Comparison of ENCODE assay signal across 24 mouse cellular contexts in genomic region chr8:107972198-107972597, GRCm38 (mm10). TPM values are rescaled to one million over a fixed set of nuclear protein-coding genes. Genes with fewer than 3 reads are reported as not detected.
A peak's percentile ranks its signal among the peaks of the same experiment; 100 is the strongest.
DNase-seq lines count a peak whose midpoint lies in the region; ATAC-seq and TF ChIP-seq lines count a peak whose summit lies in the region.
"Had no signal": no experiment of that assay in that cellular context is flagged by ENCODE, and none has a peak within 500 bp of the region (broad histone marks: within the 10 kb centered on the region; RNA-seq: fewer than 3 reads in every experiment).

No protein-coding gene starts in this region.

- no peak for TF ChIP-seq EP300 in liver, postnatal 0 days (IDR thresholded peaks at IDR 0.05; ENCODE audit: low read depth)

- ATAC-seq in liver, embryonic 11.5 days (replicated peaks; ENCODE audit: low FRiP score) = no peak
- peak; percentile 53; the same call in 1 of the 2 replicates for ATAC-seq in liver, embryonic 16.5 days (ENCODE audit: low read depth)
- ATAC-seq in liver, postnatal 0 days = no peak; the same call in 1 of the 2 replicates
- no peak for ATAC-seq in midbrain, embryonic 11.5 days (ENCODE audit: low FRiP score)
- ATAC-seq: activated CD4-positive, CD25-positive, alpha-beta regulatory T cell, adult 4 months; CD4-positive, CD25-positive, alpha-beta regulatory T cell, adult 4 months; forebrain, embryonic 13.5 days; Patski had no signal

- WGBS in liver, adult 2 months = 20% methylated on average over 4 of the region's 4 CpGs
- 44% methylated on average over 4 of the region's 4 CpGs for WGBS in liver, embryonic 11.5 days
- WGBS in liver, embryonic 16.5 days (ENCODE audit: insufficient replicate concordance) = 50% methylated on average over 4 of the region's 4 CpGs
- WGBS in liver, postnatal 0 days (ENCODE audit: insufficient replicate concordance) = 45% methylated on average over 4 of the region's 4 CpGs
- 83% methylated on average over 4 of the region's 4 CpGs for WGBS in midbrain, embryonic 11.5 days

- no peak overlapping the region for H3K9ac ChIP-seq in liver, adult 2 months (ENCODE audit: low read depth, low read length)
- H3K9ac ChIP-seq in liver, embryonic 11.5 days (ENCODE audit: low read depth, low read length) = no peak overlapping the region
- no peak overlapping the region for H3K9ac ChIP-seq in liver, embryonic 16.5 days (ENCODE audit: low read depth, low read length)
- H3K9ac ChIP-seq in liver, postnatal 0 days (replicated peaks) = no peak overlapping the region
- no peak overlapping the region for H3K9ac ChIP-seq in midbrain, embryonic 11.5 days (ENCODE audit: low read length)
- H3K9ac ChIP-seq: embryonic facial prominence, embryonic 12.5 days; forebrain, embryonic 13.5 days had no signal

- no peak for TF ChIP-seq CTCF in liver, adult 2 months (IDR thresholded peaks at IDR 0.05; ENCODE audit: low read depth, low read length)
- TF ChIP-seq CTCF in liver, postnatal 0 days (IDR thresholded peaks at IDR 0.05; ENCODE audit: low read depth) = no peak

- H3K4me1 ChIP-seq in liver, adult 2 months (ENCODE audit: control insufficient read depth, insufficient read depth, low read length) = peaks cover 3% of the 10 kb centered on the region; the same call in 1 of the 2 replicates
- no peaks in the 10 kb centered on the region for H3K4me1 ChIP-seq in liver, embryonic 11.5 days (replicated peaks; ENCODE audit: control insufficient read depth, insufficient read depth, low read length)
- H3K4me1 ChIP-seq in liver, embryonic 16.5 days (ENCODE audit: control insufficient read depth, low read depth, low read length) = no peaks in the 10 kb centered on the region
- no peaks in the 10 kb centered on the region for H3K4me1 ChIP-seq in liver, postnatal 0 days (ENCODE audit: insufficient read depth)
- H3K4me1 ChIP-seq in midbrain, embryonic 11.5 days (ENCODE audit: control insufficient read depth, insufficient read depth, low read length) = no peaks in the 10 kb centered on the region
- H3K4me1 ChIP-seq: forebrain, embryonic 13.5 days had no signal

- intact Hi-C loops in heart, postnatal 25 days (cut with DNase I) = no loop called here

- no peak overlapping the region for H3K4me3 ChIP-seq in liver, adult 2 months (ENCODE audit: insufficient read depth, low read depth, low read length)
- no peak overlapping the region for H3K4me3 ChIP-seq in liver, embryonic 11.5 days (ENCODE audit: low read depth, low read length)
- H3K4me3 ChIP-seq in liver, embryonic 16.5 days (ENCODE audit: low read depth, low read length) = no peak overlapping the region
- no peak overlapping the region for H3K4me3 ChIP-seq in liver, postnatal 0 days (ENCODE audit: low read depth, low read length)
- no peak overlapping the region for H3K4me3 ChIP-seq in midbrain, embryonic 11.5 days (ENCODE audit: low read depth, low read length)
- H3K4me3 ChIP-seq: embryonic facial prominence, embryonic 10.5 days; embryonic facial prominence, embryonic 12.5 days; forebrain, embryonic 13.5 days had no signal

- no peak overlapping the region for H3K27ac ChIP-seq in liver, adult 2 months (replicated peaks; ENCODE audit: insufficient read depth, low read depth, low read length)
- no peak overlapping the region for H3K27ac ChIP-seq in liver, embryonic 11.5 days (ENCODE audit: low read depth, low read length)
- H3K27ac ChIP-seq in liver, embryonic 16.5 days (ENCODE audit: low read length) = no peak overlapping the region
- no peak overlapping the region for H3K27ac ChIP-seq in liver, postnatal 0 days (ENCODE audit: low read depth)
- no peak overlapping the region for H3K27ac ChIP-seq in midbrain, embryonic 11.5 days (ENCODE audit: low read depth, low read length)
- H3K27ac ChIP-seq: embryonic facial prominence, embryonic 10.5 days; embryonic facial prominence, embryonic 12.5 days; forebrain, embryonic 13.5 days had no signal

- H3K9me3 ChIP-seq in liver, embryonic 11.5 days (ENCODE audit: control insufficient read depth, low read length) = no peaks in the 10 kb centered on the region
- H3K9me3 ChIP-seq in liver, embryonic 16.5 days (replicated peaks; ENCODE audit: control insufficient read depth, low read length) = no peaks in the 10 kb centered on the region
- H3K9me3 ChIP-seq in liver, postnatal 0 days (ENCODE audit: low read length) = no peaks in the 10 kb centered on the region
- H3K9me3 ChIP-seq in midbrain, embryonic 11.5 days (ENCODE audit: control insufficient read depth, low read length) = no peaks in the 10 kb centered on the region
- H3K9me3 ChIP-seq: embryonic facial prominence, embryonic 10.5 days; embryonic facial prominence, embryonic 12.5 days; forebrain, embryonic 13.5 days had no signal

- TF ChIP-seq POLR2A in liver, adult 2 months (IDR thresholded peaks at IDR 0.05; ENCODE audit: extremely low read depth, insufficient read depth, low read length) = no peak

- H3K79me2 ChIP-seq in liver, adult 2 months (ENCODE audit: control insufficient read depth, insufficient read depth, low read length) = no peaks in the 10 kb centered on the region

- H3K4me2 ChIP-seq in liver, embryonic 11.5 days = no peak overlapping the region
- H3K4me2 ChIP-seq in liver, embryonic 16.5 days (ENCODE audit: low read depth, low read length) = no peak overlapping the region
- no peak overlapping the region for H3K4me2 ChIP-seq in liver, postnatal 0 days (ENCODE audit: low read depth, low read length)
- H3K4me2 ChIP-seq in midbrain, embryonic 11.5 days = no peak overlapping the region
- H3K4me2 ChIP-seq: embryonic facial prominence, embryonic 12.5 days; forebrain, embryonic 13.5 days had no signal

- H3K36me3 ChIP-seq in liver, adult 2 months (ENCODE audit: control insufficient read depth, insufficient read depth, low read length) = no peaks in the 10 kb centered on the region
- H3K36me3 ChIP-seq in liver, embryonic 11.5 days (ENCODE audit: control insufficient read depth, insufficient read depth, low read length) = no peaks in the 10 kb centered on the region
- no peaks in the 10 kb centered on the region for H3K36me3 ChIP-seq in liver, embryonic 16.5 days (ENCODE audit: control insufficient read depth, insufficient read depth)
- H3K36me3 ChIP-seq in liver, postnatal 0 days (replicated peaks; ENCODE audit: insufficient read depth, low read length) = no peaks in the 10 kb centered on the region
- no peaks in the 10 kb centered on the region for H3K36me3 ChIP-seq in midbrain, embryonic 11.5 days (ENCODE audit: control insufficient read depth, insufficient read depth, low read length)
- H3K36me3 ChIP-seq: embryonic facial prominence, embryonic 10.5 days; embryonic facial prominence, embryonic 12.5 days; G1E had no signal

- H3K27me3 ChIP-seq in liver, adult 2 months (ENCODE audit: control insufficient read depth, insufficient read depth, low read length) = no peaks in the 10 kb centered on the region
- H3K27me3 ChIP-seq in liver, embryonic 11.5 days (replicated peaks; ENCODE audit: control insufficient read depth, insufficient read depth, low read length) = no peaks in the 10 kb centered on the region
- no peaks in the 10 kb centered on the region for H3K27me3 ChIP-seq in liver, embryonic 16.5 days (ENCODE audit: control insufficient read depth, insufficient read depth, low read depth, low read length)
- no peaks in the 10 kb centered on the region for H3K27me3 ChIP-seq in liver, postnatal 0 days (ENCODE audit: insufficient read depth, low read length)
- H3K27me3 ChIP-seq in midbrain, embryonic 11.5 days (ENCODE audit: control insufficient read depth, insufficient read depth, low read length) = no peaks in the 10 kb centered on the region
- H3K27me3 ChIP-seq: CH12.LX; embryonic facial prominence, embryonic 12.5 days; forebrain, embryonic 13.5 days had no signal

- DNase-seq in heart, adult 11 months = peak; percentile 17
- DNase-seq in heart, postnatal 25 days (ENCODE audit: low spot score) = no peak
- DNase-seq in liver, adult 2 months (ENCODE audit: extremely low read depth, low read depth, low spot score) = peak; percentile 62
- no peak for DNase-seq in liver, embryonic 11.5 days (ENCODE audit: low spot score)
- DNase-seq in liver, postnatal 0 days = no peak
- DNase-seq in midbrain, embryonic 11.5 days (ENCODE audit: low spot score, missing footprints) = no peak
- DNase-seq: adrenal gland, adult 8-10 months; adrenal gland, postnatal 14 days; adrenal gland, postnatal 36 days; B cell, adult 2 months; cerebellum, adult 11-12 months; cerebellum, adult 2 months; cerebellum, adult 9-10 months; cerebellum, postnatal 10 days; cerebellum, postnatal 25 days had no signal

RNA-seq across cellular contexts. Expression of gene Zfhx3, which starts 29.8 kb away (rescaled TPM):
- total RNA-seq in heart, postnatal 25 days (2021) = 1 to 10 TPM; 6.0 to 8.2 TPM
- 1.3 and 2.5 TPM in 2 replicates for total RNA-seq in liver, adult 2 months (2014; rRNA removed)
- polyA plus RNA-seq in liver, adult 2 months (2012; rRNA removed) = 1.5 TPM in 2 replicates
- polyA plus RNA-seq in liver, embryonic 11.5 days (2014; fragmentation: Nextera tagmentation; extraction: Ambion mirVana) = 4.2 and 6.1 TPM in 2 replicates
- polyA plus RNA-seq in liver, embryonic 16.5 days (2015; fragmentation: Nextera tagmentation; extraction: Ambion mirVana) = 1.0 and 1.2 TPM in 2 replicates
- 0.97 and 1.2 TPM in 2 replicates for polyA plus RNA-seq in liver, postnatal 0 days (2015; fragmentation: Nextera tagmentation; extraction: Ambion mirVana)
- 23.4 and 26.8 TPM in 2 replicates for polyA plus RNA-seq in midbrain, embryonic 11.5 days (2014; fragmentation: Nextera tagmentation; extraction: Ambion mirVana)
- polyA plus RNA-seq: G1E had no signal

Comparison
In these comparisons a context has a peak if more than half of its experiments do, and no peak if none do; other contexts are left out.
1. DNase-seq: peak in heart, adult 11 months (single experiment) and liver, adult 2 months (single experiment); none in heart, postnatal 25 days (single experiment), liver, embryonic 11.5 days (single experiment), liver, postnatal 0 days (single experiment) and midbrain, embryonic 11.5 days (single experiment).